Mouse (Mus musculus) stomach, postnatal 0 days (tissue): ENCODE results near the gene Cdh12.

Source experiments
- CTCF ChIP-seq: IDR thresholded peaks from 2 replicates; pipeline ENCODE4 v1.5.1; 2016; ENCODE audit warnings: antibody characterized with exemption, low read depth, mild to moderate bottlenecking, moderate library complexity
- EP300 ChIP-seq: optimal IDR thresholded peaks from 2 replicates; pipeline ENCODE3; 2016; ENCODE audit warnings: antibody characterized with exemption

GRCm38 (mm10) chr15:21185799-21186198 lies 736.7 kb downstream of the Cdh12 start:
- TF ChIP-seq CTCF = no peak
- TF ChIP-seq EP300 = no peak
